Mouse (Mus musculus) lung, adult 2 months (tissue): ENCODE data around the gene Dact2.

ENCODE experiments used
- CTCF ChIP-seq: fragments of 200-500 bp; IDR thresholded peaks from 2 replicates; pipeline ENCODE4 v1.5.1; 2011; ENCODE audit warnings: mild to moderate bottlenecking, low read length, control low read depth; ENCODE audit not compliant: insufficient read depth
- POLR2A ChIP-seq: fragments of 200-500 bp; IDR thresholded peaks from 2 replicates; pipeline ENCODE4 v1.6.1; 2011; ENCODE audit warnings: low read depth, mild to moderate bottlenecking, control low read depth, low read length, borderline replicate concordance; ENCODE audit errors: extremely low read depth

DNA sequence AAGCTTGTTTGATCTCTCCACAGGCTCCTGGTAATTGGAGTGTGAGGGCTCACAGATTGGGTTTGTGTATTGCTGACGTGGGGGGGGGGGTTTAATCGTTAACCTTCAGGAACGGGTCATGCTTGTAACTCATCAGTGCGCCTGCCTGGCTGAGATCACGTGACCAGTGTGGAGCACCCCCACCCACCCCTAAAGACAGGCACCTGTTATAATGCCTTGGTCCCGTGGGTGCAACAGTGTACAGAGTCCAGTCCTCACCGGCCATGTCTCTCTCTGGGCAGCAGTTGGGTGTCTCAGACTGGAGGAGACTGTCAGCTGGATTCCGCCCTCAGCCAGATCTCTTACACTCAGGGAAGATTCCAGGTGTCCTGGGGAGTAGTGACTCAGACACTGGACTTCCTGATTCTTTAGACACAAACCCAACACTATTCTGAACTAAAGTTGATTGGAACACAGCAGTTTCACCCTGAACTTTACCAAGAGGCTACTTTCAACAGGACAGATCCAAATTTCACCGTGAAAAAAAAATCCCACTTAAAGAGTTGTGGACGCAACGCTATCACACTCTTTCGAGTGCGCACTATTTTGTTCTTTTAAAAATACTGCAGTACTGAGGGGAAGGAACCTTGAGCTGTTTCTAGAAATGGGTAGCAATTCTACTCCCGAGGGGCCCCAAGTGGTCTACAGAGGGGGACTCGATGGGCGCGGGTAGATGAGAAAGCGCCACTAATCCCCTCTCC, 1.6 kb downstream of the Dact2 start:
- TF ChIP-seq CTCF (no peak), POLR2A (no peak)
